Mouse (Mus musculus) heart, embryonic 10.5 days (tissue): ENCODE measurements around the gene Enox1. TPM values are rescaled to one million over a fixed set of nuclear protein-coding genes. Genes with fewer than 3 reads are reported as not detected.

Experiments
- DNase-seq: peaks from one replicate; pipeline ENCODE4 v3.0.0-alpha.2; 2017; ENCODE audit warnings: low spot score
- H3K27ac ChIP-seq: fragments of 300-500 bp; sonication (generic); 2 replicates; pipeline ENCODE4 v1.5.1; 2016; ENCODE audit warnings: mild to moderate bottlenecking
- H3K27me3 ChIP-seq: fragments of 300-500 bp; sonication (generic); 2 replicates; pipeline ENCODE4 v1.6.1; 2016; ENCODE audit warnings: mild to moderate bottlenecking; ENCODE audit not compliant: poor library complexity, insufficient read depth, severe bottlenecking
- H3K36me3 ChIP-seq: fragments of 300-500 bp; sonication (generic); 2 replicates; pipeline ENCODE4 v1.6.1; 2016; ENCODE audit warnings: mild to moderate bottlenecking, moderate library complexity
- H3K4me1 ChIP-seq: fragments of 300-500 bp; sonication (generic); 2 replicates; pipeline ENCODE4 v1.6.1; 2016; ENCODE audit warnings: mild to moderate bottlenecking
- H3K4me3 ChIP-seq: fragments of 300-500 bp; sonication (generic); 2 replicates; pipeline ENCODE4 v1.5.1; 2016; ENCODE audit warnings: mild to moderate bottlenecking, moderate library complexity
- H3K9me3 ChIP-seq: fragments of 300-500 bp; sonication (generic); 2 replicates; pipeline ENCODE4 v1.6.1; 2016; ENCODE audit warnings: mild to moderate bottlenecking, moderate library complexity
- WGBS: fragments of 180-500 bp; shearing (Covaris S2); methylation state at CpG from one replicate; pipeline ENCODE4 v1.1.7; 2016; 5-methylcytosine and 5-hydroxymethylcytosine counted together
- polyA plus RNA-seq: library from polyadenylated mRNA; unstranded; fragments of >200 nt; fragmentation: Nextera tagmentation; extraction: Ambion mirVana; gene quantifications from 2 replicates; pipeline ENCODE4 v1.2.1, GENCODE M21; 2016

Gene Enox1
- polyA plus RNA-seq, 1 experiment from 2014 or later = 5.8 TPM

GRCm38 (mm10) chr14:77499996-77500581 lies 343.5 kb downstream of the Enox1 start:
- Histone ChIP-seq H3K9me3 (no peaks in the 10 kb centered on the region), H3K27ac (peak overlapping the region; percentile 75), H3K4me1 (peaks cover 21% of the 10 kb centered on the region), H3K4me3 (no peak overlapping the region), H3K27me3 (no peaks in the 10 kb centered on the region), H3K36me3 (no peaks in the 10 kb centered on the region)
- no peak for DNase-seq
- 51% methylated on average over 6 of the region's 6 CpGs for WGBS

GRCm38 (mm10) chr14:77504458-77505135 lies 348.0 kb downstream of the Enox1 start:
- no peak overlapping the region for H3K4me3 ChIP-seq
- no peaks in the 10 kb centered on the region for H3K36me3 ChIP-seq
- no peaks in the 10 kb centered on the region for H3K9me3 ChIP-seq
- 50% methylated on average over 12 of the region's 12 CpGs for WGBS
- DNase-seq = no peak
- H3K27me3 ChIP-seq = no peaks in the 10 kb centered on the region
- peak overlapping the region; percentile 72 for H3K27ac ChIP-seq
- H3K4me1 ChIP-seq = peaks cover 30% of the 10 kb centered on the region

GRCm38 (mm10) chr14:77506341-77506740 lies 349.8 kb downstream of the Enox1 start:
- Histone ChIP-seq H3K4me3 (no peak overlapping the region), H3K27me3 (no peaks in the 10 kb centered on the region), H3K27ac (peak overlapping the region; percentile 36; the same call in 1 of the 2 replicates), H3K36me3 (no peaks in the 10 kb centered on the region), H3K4me1 (peaks cover 31% of the 10 kb centered on the region), H3K9me3 (no peaks in the 10 kb centered on the region)
- WGBS = 44% methylated on average over 9 of the region's 9 CpGs
- DNase-seq = no peak

GRCm38 (mm10) chr14:77508036-77508435 lies 351.5 kb downstream of the Enox1 start:
- WGBS = 64% methylated on average over 12 of the region's 12 CpGs

GRCm38 (mm10) chr14:77509042-77509441 lies 352.5 kb downstream of the Enox1 start:
- 85% methylated on average over 6 of the region's 6 CpGs for WGBS
- Histone ChIP-seq H3K36me3 (0 out of 2 replicates have a peak, but pooled peaks cover 4% of the 10 kb centered on the region), H3K27ac (no peak overlapping the region), H3K27me3 (no peaks in the 10 kb centered on the region), H3K9me3 (no peaks in the 10 kb centered on the region), H3K4me3 (no peak overlapping the region), H3K4me1 (peaks cover 34% of the 10 kb centered on the region)
- no peak for DNase-seq

More at GRCm38 (mm10) chr14:77508036-77508435, 351.5 kb downstream of the Enox1 start:
- H3K27me3 ChIP-seq = no peaks in the 10 kb centered on the region
- 0 out of 2 replicates have a peak, but pooled peaks cover under 1% of the 10 kb centered on the region for H3K36me3 ChIP-seq
- no peak for DNase-seq
- H3K4me1 ChIP-seq = peaks cover 34% of the 10 kb centered on the region
- H3K4me3 ChIP-seq = no peak overlapping the region
- H3K9me3 ChIP-seq = no peaks in the 10 kb centered on the region
- no peak overlapping the region for H3K27ac ChIP-seq

GRCm38 (mm10) chr14:77509924-77510323 lies 353.4 kb downstream of the Enox1 start:
- no peaks in the 10 kb centered on the region for H3K9me3 ChIP-seq
- WGBS = 55% methylated on average over 3 of the region's 3 CpGs
- H3K4me1 ChIP-seq = peaks cover 26% of the 10 kb centered on the region

GRCm38 (mm10) chr14:77511137-77511870 lies 354.7 kb downstream of the Enox1 start:
- no peak for DNase-seq
- 0 out of 2 replicates have a peak, but pooled peaks cover 4% of the 10 kb centered on the region for H3K36me3 ChIP-seq
- H3K27ac ChIP-seq = 0 out of 2 replicates have a peak overlapping the region, but pooled peaks have one; percentile 22
- WGBS = 74% methylated on average over 7 of the region's 7 CpGs
- H3K4me3 ChIP-seq = no peak overlapping the region
- H3K4me1 ChIP-seq = peaks cover 24% of the 10 kb centered on the region
- H3K9me3 ChIP-seq = no peaks in the 10 kb centered on the region
- H3K27me3 ChIP-seq = no peaks in the 10 kb centered on the region

More at GRCm38 (mm10) chr14:77509924-77510323, 353.4 kb downstream of the Enox1 start:
- no peaks in the 10 kb centered on the region for H3K27me3 ChIP-seq
- no peak for DNase-seq
- no peak overlapping the region for H3K27ac ChIP-seq
- 0 out of 2 replicates have a peak, but pooled peaks cover 4% of the 10 kb centered on the region for H3K36me3 ChIP-seq
- no peak overlapping the region for H3K4me3 ChIP-seq

- H3K36me3 ChIP-seq = 0 out of 2 replicates have a peak, but pooled peaks cover 3% of the 10 kb centered on the region
- no peak overlapping the region for H3K4me3 ChIP-seq
- no peaks in the 10 kb centered on the region for H3K4me1 ChIP-seq
- H3K9me3 ChIP-seq = no peaks in the 10 kb centered on the region
- H3K27ac ChIP-seq = no peak overlapping the region
- WGBS = 78% methylated on average over 4 of the region's 4 CpGs
- no peaks in the 10 kb centered on the region for H3K27me3 ChIP-seq
- no peak for DNase-seq
Measured at GRCm38 (mm10) chr14:77518017-77518416, 361.5 kb downstream of the Enox1 start.

GRCm38 (mm10) chr14:77518941-77519695 lies 362.6 kb downstream of the Enox1 start:
- Histone ChIP-seq H3K27me3 (no peaks in the 10 kb centered on the region), H3K27ac (no peak overlapping the region), H3K4me3 (no peak overlapping the region), H3K9me3 (no peaks in the 10 kb centered on the region), H3K4me1 (no peaks in the 10 kb centered on the region), H3K36me3 (no peaks in the 10 kb centered on the region)
- no peak for DNase-seq
- 72% methylated on average over 7 of the region's 7 CpGs for WGBS

- H3K27me3 ChIP-seq = no peaks in the 10 kb centered on the region
- 82% methylated on average over 1 of the region's 1 CpGs for WGBS
- DNase-seq = no peak
Measured at GRCm38 (mm10) chr14:77519701-77520100, 363.1 kb downstream of the Enox1 start.

GRCm38 (mm10) chr14:77524303-77524702 lies 367.7 kb downstream of the Enox1 start:
- no peaks in the 10 kb centered on the region for H3K36me3 ChIP-seq
- 82% methylated on average over 4 of the region's 4 CpGs for WGBS
- no peaks in the 10 kb centered on the region for H3K27me3 ChIP-seq
- DNase-seq = no peak
- no peaks in the 10 kb centered on the region for H3K4me1 ChIP-seq
- H3K4me3 ChIP-seq = no peak overlapping the region
- H3K27ac ChIP-seq = no peak overlapping the region
- H3K9me3 ChIP-seq = no peaks in the 10 kb centered on the region

More at GRCm38 (mm10) chr14:77519701-77520100, 363.1 kb downstream of the Enox1 start:
- H3K4me1 ChIP-seq = no peaks in the 10 kb centered on the region
- H3K9me3 ChIP-seq = no peaks in the 10 kb centered on the region
- H3K4me3 ChIP-seq = no peak overlapping the region
- H3K36me3 ChIP-seq = no peaks in the 10 kb centered on the region
- no peak overlapping the region for H3K27ac ChIP-seq

- Histone ChIP-seq H3K27ac (no peak overlapping the region), H3K4me3 (no peak overlapping the region), H3K4me1 (peaks cover 4% of the 10 kb centered on the region; the same call in 1 of the 2 replicates), H3K36me3 (no peaks in the 10 kb centered on the region), H3K9me3 (no peaks in the 10 kb centered on the region), H3K27me3 (no peaks in the 10 kb centered on the region)
- WGBS = 91% methylated on average over 1 of the region's 1 CpGs
- DNase-seq = no peak
Measured at GRCm38 (mm10) chr14:77526262-77526661, 369.7 kb downstream of the Enox1 start.
